Mouse (Mus musculus): ENCODE data around the gene Tmem50b. TPM values are rescaled to one million over a fixed set of nuclear protein-coding genes. Genes with fewer than 3 reads are reported as not detected.

Tmem50b gene
- polyA plus RNA-seq, 1 experiment from 2014 or later: 39.5 TPM

- H3K4me1 ChIP-seq (ENCODE audit: control insufficient read depth, insufficient read depth, low read length): peaks cover 5% of the 10 kb centered on the region; the same call in 1 of the 2 replicates
- no peak for ATAC-seq (ENCODE audit: low read depth)
- H3K36me3 ChIP-seq (ENCODE audit: control insufficient read depth, insufficient read depth, low read length): peaks cover 53% of the 10 kb centered on the region
- DNase-seq (ENCODE audit: low spot score): no peak
- no peak overlapping the region for H3K27ac ChIP-seq (replicated peaks; ENCODE audit: low read depth, low read length)
- H3K4me3 ChIP-seq (ENCODE audit: low read depth, low read length): no peak overlapping the region
- no peak overlapping the region for H3K4me2 ChIP-seq (ENCODE audit: low read depth, low read length)
- H3K9ac ChIP-seq (ENCODE audit: low read depth, low read length): no peak overlapping the region
- 96% methylated on average over 5 of the region's 5 CpGs for WGBS
- H3K27me3 ChIP-seq (replicated peaks; ENCODE audit: control insufficient read depth, insufficient read depth, low read length): no peaks in the 10 kb centered on the region
- no peaks in the 10 kb centered on the region for H3K9me3 ChIP-seq (ENCODE audit: control insufficient read depth, low read length)
Observed at GRCm38 (mm10) chr16:91620185-91620584, 22.6 kb upstream of the Tmem50b start.

GRCm38 (mm10) chr16:91618511-91619501 is 21.2 kb upstream of the Tmem50b start, which contains the start of gene Dnajc28:
TSS of gene Dnajc28 (minus strand) at chr16:91619026.
- Histone ChIP-seq H3K9me3 (ENCODE audit: control insufficient read depth, low read length) (no peaks in the 10 kb centered on the region), H3K27me3 (replicated peaks; ENCODE audit: control insufficient read depth, insufficient read depth, low read length) (no peaks in the 10 kb centered on the region), H3K9ac (ENCODE audit: low read depth, low read length) (peak within 1 kb of the TSS; percentile 71), H3K4me1 (ENCODE audit: control insufficient read depth, insufficient read depth, low read length) (peaks cover 5% of the 10 kb centered on the region; the same call in 1 of the 2 replicates), H3K36me3 (ENCODE audit: control insufficient read depth, insufficient read depth, low read length) (peaks cover 41% of the 10 kb centered on the region), H3K4me3 (ENCODE audit: low read depth, low read length) (peak within 1 kb of the TSS; percentile 67), H3K4me2 (ENCODE audit: low read depth, low read length) (peak within 1 kb of the TSS; percentile 77), H3K27ac (replicated peaks; ENCODE audit: low read depth, low read length) (no peak within 1 kb of the TSS)
- WGBS: 9% methylated on average over 39 of the region's 39 CpGs
- ATAC-seq (ENCODE audit: low read depth): peak; percentile 94
- DNase-seq (ENCODE audit: low spot score): peak; percentile 84

- H3K4me1 ChIP-seq (ENCODE audit: control insufficient read depth, insufficient read depth, low read length): peaks cover 5% of the 10 kb centered on the region; the same call in 1 of the 2 replicates
- no peak overlapping the region for H3K27ac ChIP-seq (replicated peaks; ENCODE audit: low read depth, low read length)
- H3K9ac ChIP-seq (ENCODE audit: low read depth, low read length): no peak overlapping the region
- WGBS: 82% methylated on average over 6 of the region's 6 CpGs
- H3K27me3 ChIP-seq (replicated peaks; ENCODE audit: control insufficient read depth, insufficient read depth, low read length): no peaks in the 10 kb centered on the region
- no peaks in the 10 kb centered on the region for H3K36me3 ChIP-seq (ENCODE audit: control insufficient read depth, insufficient read depth, low read length)
- no peaks in the 10 kb centered on the region for H3K9me3 ChIP-seq (ENCODE audit: control insufficient read depth, low read length)
- H3K4me3 ChIP-seq (ENCODE audit: low read depth, low read length): no peak overlapping the region
- ATAC-seq (ENCODE audit: low read depth) (no peak), DNase-seq (ENCODE audit: low spot score) (no peak)
- no peak overlapping the region for H3K4me2 ChIP-seq (ENCODE audit: low read depth, low read length)
Observed at GRCm38 (mm10) chr16:91614552-91614951, 17.0 kb upstream of the Tmem50b start.

DNA sequence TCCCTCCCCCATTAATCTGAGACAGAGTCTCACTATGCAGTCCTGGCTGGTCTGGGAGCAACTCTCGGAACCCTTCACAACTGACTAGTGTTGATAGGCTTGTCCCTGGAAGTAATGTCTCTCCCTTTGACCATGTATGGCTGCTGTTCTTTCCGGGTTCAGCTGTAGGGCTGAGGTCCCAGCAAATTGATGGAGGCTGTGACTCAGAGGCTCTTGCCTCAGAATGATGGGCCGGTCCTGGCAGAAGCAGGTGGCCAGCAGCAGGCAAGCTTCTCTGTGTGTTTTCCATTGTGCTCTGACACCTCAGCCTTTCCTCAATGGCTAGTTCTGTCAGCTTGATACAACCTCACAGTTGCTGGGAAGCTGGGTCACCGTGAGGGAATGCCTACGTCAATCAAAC is 14.9 kb upstream of the Tmem50b start:
- Histone ChIP-seq H3K4me1 (ENCODE audit: control insufficient read depth, insufficient read depth, low read length) (no peaks in the 10 kb centered on the region), H3K36me3 (ENCODE audit: control insufficient read depth, insufficient read depth, low read length) (no peaks in the 10 kb centered on the region), H3K9ac (ENCODE audit: low read depth, low read length) (no peak overlapping the region), H3K27me3 (replicated peaks; ENCODE audit: control insufficient read depth, insufficient read depth, low read length) (no peaks in the 10 kb centered on the region), H3K4me2 (ENCODE audit: low read depth, low read length) (no peak overlapping the region), H3K4me3 (ENCODE audit: low read depth, low read length) (no peak overlapping the region), H3K27ac (replicated peaks; ENCODE audit: low read depth, low read length) (no peak overlapping the region), H3K9me3 (ENCODE audit: control insufficient read depth, low read length) (no peaks in the 10 kb centered on the region)
- DNase-seq (ENCODE audit: low spot score) (no peak), ATAC-seq (ENCODE audit: low read depth) (no peak)
- 75% methylated on average over 5 of the region's 5 CpGs for WGBS

DNA sequence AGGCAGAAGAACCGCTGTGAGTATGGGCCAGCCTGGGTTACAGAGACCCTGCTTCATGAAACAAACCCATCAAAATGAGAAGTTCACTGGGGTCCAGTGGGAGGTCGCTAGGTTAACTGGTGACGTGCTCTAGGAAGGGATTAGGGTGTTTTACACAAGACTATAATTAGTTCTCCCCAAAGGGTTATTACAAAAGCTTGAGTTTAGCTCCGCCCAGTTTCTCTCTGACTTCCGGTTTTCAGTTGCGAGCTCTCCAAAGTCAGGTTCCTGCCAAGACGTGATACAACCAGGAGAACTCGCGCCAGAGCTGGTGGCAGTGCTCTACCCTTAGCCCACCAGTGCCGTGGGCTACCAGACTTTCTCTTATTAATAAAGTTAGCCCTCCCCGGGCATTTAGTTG is 13.6 kb upstream of the Tmem50b start:
- Histone ChIP-seq H3K27ac (replicated peaks; ENCODE audit: low read depth, low read length) (no peak overlapping the region), H3K9ac (ENCODE audit: low read depth, low read length) (no peak overlapping the region), H3K27me3 (replicated peaks; ENCODE audit: control insufficient read depth, insufficient read depth, low read length) (no peaks in the 10 kb centered on the region), H3K4me3 (ENCODE audit: low read depth, low read length) (no peak overlapping the region), H3K4me2 (ENCODE audit: low read depth, low read length) (no peak overlapping the region), H3K36me3 (ENCODE audit: control insufficient read depth, insufficient read depth, low read length) (no peaks in the 10 kb centered on the region), H3K4me1 (ENCODE audit: control insufficient read depth, insufficient read depth, low read length) (no peaks in the 10 kb centered on the region), H3K9me3 (ENCODE audit: control insufficient read depth, low read length) (no peaks in the 10 kb centered on the region)
- WGBS: 65% methylated on average over 11 of the region's 11 CpGs
- no peak for ATAC-seq (ENCODE audit: low read depth)
- no peak for DNase-seq (ENCODE audit: low spot score)

GRCm38 (mm10) chr16:91609501-91610245 is 12.1 kb upstream of the Tmem50b start:
- H3K9me3 ChIP-seq (ENCODE audit: control insufficient read depth, low read length): no peaks in the 10 kb centered on the region
- H3K27ac ChIP-seq (replicated peaks; ENCODE audit: low read depth, low read length): no peak overlapping the region
- H3K36me3 ChIP-seq (ENCODE audit: control insufficient read depth, insufficient read depth, low read length): no peaks in the 10 kb centered on the region
- no peaks in the 10 kb centered on the region for H3K27me3 ChIP-seq (replicated peaks; ENCODE audit: control insufficient read depth, insufficient read depth, low read length)
- H3K4me3 ChIP-seq (ENCODE audit: low read depth, low read length): no peak overlapping the region
- DNase-seq (ENCODE audit: low spot score): peak; percentile 40
- peak; percentile 44; the same call in 1 of the 2 replicates for ATAC-seq (ENCODE audit: low read depth)
- no peak overlapping the region for H3K4me2 ChIP-seq (ENCODE audit: low read depth, low read length)
- WGBS: 47% methylated on average over 9 of the region's 9 CpGs
- no peak overlapping the region for H3K9ac ChIP-seq (ENCODE audit: low read depth, low read length)
- no peaks in the 10 kb centered on the region for H3K4me1 ChIP-seq (ENCODE audit: control insufficient read depth, insufficient read depth, low read length)

- DNase-seq (ENCODE audit: low spot score) (no peak), ATAC-seq (ENCODE audit: low read depth) (no peak)
- Histone ChIP-seq H3K4me2 (ENCODE audit: low read depth, low read length) (no peak overlapping the region), H3K27ac (replicated peaks; ENCODE audit: low read depth, low read length) (no peak overlapping the region), H3K36me3 (ENCODE audit: control insufficient read depth, insufficient read depth, low read length) (no peaks in the 10 kb centered on the region), H3K9me3 (ENCODE audit: control insufficient read depth, low read length) (no peaks in the 10 kb centered on the region), H3K4me3 (ENCODE audit: low read depth, low read length) (no peak overlapping the region), H3K9ac (ENCODE audit: low read depth, low read length) (no peak overlapping the region), H3K27me3 (replicated peaks; ENCODE audit: control insufficient read depth, insufficient read depth, low read length) (no peaks in the 10 kb centered on the region), H3K4me1 (ENCODE audit: control insufficient read depth, insufficient read depth, low read length) (no peaks in the 10 kb centered on the region)
- 86% methylated on average over 8 of the region's 8 CpGs for WGBS
Observed at GRCm38 (mm10) chr16:91606958-91607357, 9.4 kb upstream of the Tmem50b start.

GRCm38 (mm10) chr16:91605156-91605555 is 7.6 kb upstream of the Tmem50b start:
- Histone ChIP-seq H3K36me3 (ENCODE audit: control insufficient read depth, insufficient read depth, low read length) (no peaks in the 10 kb centered on the region), H3K27me3 (replicated peaks; ENCODE audit: control insufficient read depth, insufficient read depth, low read length) (no peaks in the 10 kb centered on the region), H3K4me3 (ENCODE audit: low read depth, low read length) (no peak overlapping the region), H3K4me1 (ENCODE audit: control insufficient read depth, insufficient read depth, low read length) (no peaks in the 10 kb centered on the region), H3K4me2 (ENCODE audit: low read depth, low read length) (no peak overlapping the region), H3K9ac (ENCODE audit: low read depth, low read length) (no peak overlapping the region), H3K9me3 (ENCODE audit: control insufficient read depth, low read length) (no peaks in the 10 kb centered on the region), H3K27ac (replicated peaks; ENCODE audit: low read depth, low read length) (no peak overlapping the region)
- WGBS: 79% methylated on average over 6 of the region's 6 CpGs
- DNase-seq (ENCODE audit: low spot score) (no peak), ATAC-seq (ENCODE audit: low read depth) (no peak)
